ENCODE assay signal across 9 mouse cellular contexts in genomic region chr13:51975330-51975729, GRCm38 (mm10).
A peak's percentile ranks its signal among the peaks of the same experiment; 100 is the strongest.
DNase-seq lines count a peak whose midpoint lies in the region; ATAC-seq and TF ChIP-seq lines count a peak whose summit lies in the region.
"Had no signal": no experiment of that assay in that cellular context is flagged by ENCODE, and none has a peak within 500 bp of the region (broad histone marks: within the 10 kb centered on the region; RNA-seq: fewer than 3 reads in every experiment).

No protein-coding gene starts in this region.

- peaks cover 1% of the 10 kb centered on the region for H3K79me3 ChIP-seq in C2C12 (ENCODE audit: low read depth)

- H3K79me2 ChIP-seq in C2C12 (ENCODE audit: control insufficient read depth, insufficient read depth), result peaks cover 22% of the 10 kb centered on the region

- no peak overlapping the region for H3K9ac ChIP-seq in forebrain, embryonic 12.5 days
- H3K9ac ChIP-seq in forebrain, embryonic 14.5 days (ENCODE audit: low read length), result no peak overlapping the region

- intact Hi-C loops in left cerebral cortex, postnatal 14 days (cut with DNase I), result no loop called here

- no peak for DNase-seq in forebrain, embryonic 14.5 days (ENCODE audit: low spot score)
- DNase-seq in heart, embryonic 10.5 days (ENCODE audit: low spot score), result no peak
- peak; percentile 38 to 50 for DNase-seq in kidney, postnatal 4 days
- DNase-seq in embryo, embryonic 11 days, result no peak
- DNase-seq in left cerebral cortex, postnatal 14 days (ENCODE audit: low spot score in 2 of 2), result no peak
- no peak for DNase-seq in cerebellum, adult 2 months

- 79% methylated on average over 10 of the region's 10 CpGs for WGBS in forebrain, embryonic 12.5 days
- WGBS in forebrain, embryonic 14.5 days, result 76% methylated on average over 10 of the region's 10 CpGs
- WGBS in heart, embryonic 10.5 days, result 66% methylated on average over 10 of the region's 10 CpGs
- 73% methylated on average over 10 of the region's 10 CpGs for WGBS in cerebellum, adult 2 months

- H3K9me3 ChIP-seq in forebrain, embryonic 12.5 days, result peaks cover 9% of the 10 kb centered on the region; the same call in 1 of the 2 replicates
- no peaks in the 10 kb centered on the region for H3K9me3 ChIP-seq in forebrain, embryonic 14.5 days (replicated peaks; ENCODE audit: control insufficient read depth, low read length)
- no peaks in the 10 kb centered on the region for H3K9me3 ChIP-seq in heart, embryonic 10.5 days

- H3K36me3 ChIP-seq in forebrain, embryonic 12.5 days (replicated peaks), result no peaks in the 10 kb centered on the region
- H3K36me3 ChIP-seq in forebrain, embryonic 14.5 days (ENCODE audit: control insufficient read depth, insufficient read depth, low read length), result no peaks in the 10 kb centered on the region
- H3K36me3 ChIP-seq in C2C12 (ENCODE audit: control insufficient read depth, insufficient read depth), result no peaks in the 10 kb centered on the region
- peaks cover 8% of the 10 kb centered on the region for H3K36me3 ChIP-seq in heart, embryonic 10.5 days

- H3K27me3 ChIP-seq in forebrain, embryonic 12.5 days, result peaks cover 4% of the 10 kb centered on the region; the same call in 1 of the 2 replicates
- no peaks in the 10 kb centered on the region for H3K27me3 ChIP-seq in forebrain, embryonic 14.5 days (replicated peaks; ENCODE audit: control insufficient read depth, insufficient read depth, low read length)
- H3K27me3 ChIP-seq in C2C12 (ENCODE audit: control insufficient read depth, insufficient read depth, insufficient read length), result no peaks in the 10 kb centered on the region
- H3K27me3 ChIP-seq in heart, embryonic 10.5 days (ENCODE audit: insufficient read depth, poor library complexity, severe bottlenecking), result no peaks in the 10 kb centered on the region
- H3K27me3 ChIP-seq in cerebellum, adult 2 months (ENCODE audit: control insufficient read depth, insufficient read depth, low read length), result no peaks in the 10 kb centered on the region

- no peak overlapping the region for H3K4me2 ChIP-seq in forebrain, embryonic 12.5 days
- H3K4me2 ChIP-seq in forebrain, embryonic 14.5 days (ENCODE audit: low read length), result no peak overlapping the region

- TF ChIP-seq CTCF in C2C12 (IDR thresholded peaks at IDR 0.05; ENCODE audit: control insufficient read depth, insufficient read depth, insufficient read length), result no peak
- no peak for TF ChIP-seq CTCF in cerebellum, adult 2 months (IDR thresholded peaks at IDR 0.05; ENCODE audit: borderline replicate concordance, insufficient read depth, low read depth, low read length)

- H3ac ChIP-seq in C2C12 (ENCODE audit: control insufficient read depth, insufficient read length, low read depth), result no peak overlapping the region

- H3K27ac ChIP-seq in forebrain, embryonic 12.5 days, result 0 out of 2 replicates have a peak overlapping the region, but pooled peaks have one; percentile 13
- H3K27ac ChIP-seq in forebrain, embryonic 14.5 days (ENCODE audit: low read depth, low read length), result no peak overlapping the region
- peak overlapping the region; percentile 87 for H3K27ac ChIP-seq in heart, embryonic 10.5 days
- H3K27ac ChIP-seq in cerebellum, adult 2 months (ENCODE audit: insufficient read depth, low read length), result no peak overlapping the region

- no peak for ATAC-seq in forebrain, embryonic 12.5 days (ENCODE audit: low FRiP score)
- ATAC-seq in forebrain, embryonic 14.5 days, result no peak
- ATAC-seq: CD4-positive, CD25-positive, alpha-beta regulatory T cell, adult 4 months had no signal

- TF ChIP-seq POLR2A in cerebellum, adult 2 months (IDR thresholded peaks at IDR 0.05; ENCODE audit: borderline replicate concordance, insufficient read depth, low read length), result no peak

- H3K4me1 ChIP-seq in forebrain, embryonic 12.5 days, result peaks cover 23% of the 10 kb centered on the region
- H3K4me1 ChIP-seq in forebrain, embryonic 14.5 days (ENCODE audit: control insufficient read depth, insufficient read depth, low read length), result no peaks in the 10 kb centered on the region
- peaks cover 64% of the 10 kb centered on the region for H3K4me1 ChIP-seq in heart, embryonic 10.5 days
- H3K4me1 ChIP-seq in cerebellum, adult 2 months (ENCODE audit: control insufficient read depth, insufficient read depth, low read length), result no peaks in the 10 kb centered on the region

- no peak overlapping the region for H3K4me3 ChIP-seq in forebrain, embryonic 12.5 days (replicated peaks)
- no peak overlapping the region for H3K4me3 ChIP-seq in forebrain, embryonic 14.5 days (ENCODE audit: low read depth, low read length)
- peak overlapping the region; percentile 8 for H3K4me3 ChIP-seq in C2C12 (ENCODE audit: insufficient read depth, poor library complexity, severe bottlenecking)
- H3K4me3 ChIP-seq in heart, embryonic 10.5 days, result no peak overlapping the region
- no peak overlapping the region for H3K4me3 ChIP-seq in cerebellum, adult 2 months (replicated peaks; ENCODE audit: insufficient read depth, low read depth, low read length)

TF ChIP-seq in C2C12, 6 proteins besides CTCF, POLR2A, EP300 and RAD21:
- no peak for TF ChIP-seq CEBPB (IDR thresholded peaks at IDR 0.05; ENCODE audit: low read depth)
- peak; percentile 5 for TF ChIP-seq MYOD1 (IDR thresholded peaks at IDR 0.05; ENCODE audit: control insufficient read depth, insufficient read length, low read depth)

Comparison
In these comparisons a context has a peak if more than half of its experiments do, and no peak if none do; other contexts are left out.
1. H3K27ac ChIP-seq: peak in forebrain, embryonic 12.5 days (single experiment) and heart, embryonic 10.5 days (single experiment); none in forebrain, embryonic 14.5 days (single experiment) and cerebellum, adult 2 months (single experiment).
2. DNase-seq: peak in kidney, postnatal 4 days (2 of 2); none in forebrain, embryonic 14.5 days (single experiment), heart, embryonic 10.5 days (single experiment), embryo, embryonic 11 days (single experiment), left cerebral cortex, postnatal 14 days (0 of 2) and cerebellum, adult 2 months (0 of 2).